Mouse (Mus musculus): ENCODE results near the gene Slc12a3.

Slc12a3 gene

GRCm38 (mm10) chr8:94328932-94329728 lies at the start of gene Slc12a3:
Slc12a3 (plus strand) TSS chr8:94329201.
- no peak for DNase-seq

GRCm38 (mm10) chr8:94280001-94280613 lies 48.9 kb upstream of the Slc12a3 start:
- no peak for DNase-seq

- DNase-seq, result no peak
Measured at GRCm38 (mm10) chr8:94282453-94282985, 46.5 kb upstream of the Slc12a3 start.

GRCm38 (mm10) chr8:94284204-94284603 lies 44.8 kb upstream of the Slc12a3 start:
- no peak for DNase-seq

- DNase-seq, result no peak
Measured at GRCm38 (mm10) chr8:94290606-94291005, 38.4 kb upstream of the Slc12a3 start.

- DNase-seq, result no peak
Measured at GRCm38 (mm10) chr8:94292072-94292471, 36.9 kb upstream of the Slc12a3 start.

GRCm38 (mm10) chr8:94292626-94293025 lies 36.4 kb upstream of the Slc12a3 start:
- DNase-seq, result no peak

GRCm38 (mm10) chr8:94295687-94296086 lies 33.3 kb upstream of the Slc12a3 start:
- no peak for DNase-seq

GRCm38 (mm10) chr8:94296312-94296991 lies 32.5 kb upstream of the Slc12a3 start:
- DNase-seq, result no peak

GRCm38 (mm10) chr8:94297101-94297500 lies 31.9 kb upstream of the Slc12a3 start:
- DNase-seq, result no peak

GRCm38 (mm10) chr8:94300809-94301208 lies 28.2 kb upstream of the Slc12a3 start:
- DNase-seq, result no peak

GRCm38 (mm10) chr8:94304412-94304811 lies 24.6 kb upstream of the Slc12a3 start:
- no peak for DNase-seq

GRCm38 (mm10) chr8:94306989-94307513 lies 21.9 kb upstream of the Slc12a3 start:
- DNase-seq, result no peak

GRCm38 (mm10) chr8:94307652-94308051 lies 21.3 kb upstream of the Slc12a3 start:
- no peak for DNase-seq

- DNase-seq, result no peak
Measured at GRCm38 (mm10) chr8:94314069-94314468, 14.9 kb upstream of the Slc12a3 start.

- no peak for DNase-seq
Measured at GRCm38 (mm10) chr8:94317249-94317648, 11.8 kb upstream of the Slc12a3 start.

GRCm38 (mm10) chr8:94317691-94318090 lies 11.3 kb upstream of the Slc12a3 start:
- no peak for DNase-seq

GRCm38 (mm10) chr8:94320036-94320435 lies 9.0 kb upstream of the Slc12a3 start:
- DNase-seq, result no peak

GRCm38 (mm10) chr8:94322083-94322482 lies 6.9 kb upstream of the Slc12a3 start:
- no peak for DNase-seq

- DNase-seq, result no peak
Measured at GRCm38 (mm10) chr8:94323041-94323440, 6.0 kb upstream of the Slc12a3 start.

- DNase-seq, result no peak
Measured at GRCm38 (mm10) chr8:94324071-94324470, 4.9 kb upstream of the Slc12a3 start.

- DNase-seq, result no peak
Measured at GRCm38 (mm10) chr8:94326016-94326415, 3.0 kb upstream of the Slc12a3 start.

GRCm38 (mm10) chr8:94330733-94331132 lies 1.7 kb downstream of the Slc12a3 start:
- DNase-seq, result peak; percentile 80
